Mouse (Mus musculus) heart, adult 2 months (tissue): ENCODE data around the gene F2rl1.

Source experiments
- CTCF ChIP-seq: fragments of 200-600 bp; IDR thresholded peaks from 2 replicates; pipeline ENCODE4 v1.8.1; 2022; ENCODE audit warnings: antibody characterized with exemption, mild to moderate bottlenecking, moderate library complexity
- EP300 ChIP-seq: fragments of 200-500 bp; IDR thresholded peaks from 2 replicates; pipeline ENCODE4 v1.6.1; 2011; ENCODE audit warnings: low read depth, low read length, control low read depth; ENCODE audit not compliant: insufficient read depth
- POLR2A ChIP-seq: fragments of 200-500 bp; IDR thresholded peaks from 2 replicates; pipeline ENCODE4 v1.6.1; 2011; ENCODE audit warnings: mild to moderate bottlenecking, low read depth, low read length, control low read depth; ENCODE audit not compliant: insufficient read depth

DNA sequence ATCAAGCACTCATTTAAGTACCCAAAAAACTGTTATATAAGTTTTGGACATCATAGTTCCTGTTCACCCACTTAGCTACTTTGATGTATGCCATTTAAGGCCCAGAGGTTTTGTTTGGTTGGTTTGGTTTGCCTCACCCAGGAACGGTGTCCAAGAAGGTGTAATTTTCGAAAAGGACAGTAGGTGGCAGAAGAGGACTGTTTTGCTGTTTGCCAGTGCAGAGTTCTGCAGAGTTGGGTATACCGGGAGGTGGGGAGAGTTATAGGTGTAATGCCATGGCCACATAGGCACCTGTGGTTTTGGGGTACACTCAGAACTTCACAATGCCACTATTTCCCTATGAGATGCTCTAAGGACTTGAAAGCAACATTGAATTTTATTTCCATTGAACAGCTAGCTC lies 38.7 kb upstream of the F2rl1 start:
- TF ChIP-seq POLR2A (no peak), CTCF (peak; percentile 99), EP300 (peak; percentile 77; the same call in 1 of the 2 replicates)
